22 mouse cellular contexts compared by ENCODE assay signal in genomic region chr5:14320216-14320615, GRCm38 (mm10).
DNase-seq lines count a peak whose midpoint lies in the region; ATAC-seq lines count a peak whose summit lies in the region.
"Had no signal": no experiment of that assay in that cellular context is flagged by ENCODE, and none has a peak within 500 bp of the region (broad histone marks: within the 10 kb centered on the region; RNA-seq: fewer than 3 reads in every experiment).

No protein-coding gene starts in this region.

- H3K27me3 ChIP-seq in hindbrain, embryonic 11.5 days (ENCODE audit: control insufficient read depth, insufficient read depth, low read length) = no peaks in the 10 kb centered on the region
- no peaks in the 10 kb centered on the region for H3K27me3 ChIP-seq in hindbrain, embryonic 10.5 days (ENCODE audit: insufficient read depth, poor library complexity, severe bottlenecking)
- H3K27me3 ChIP-seq: forebrain, embryonic 12.5 days; heart, embryonic 13.5 days; limb, embryonic 13.5 days; liver, embryonic 13.5 days; neural tube, embryonic 12.5 days had no signal

- no peak overlapping the region for H3K4me3 ChIP-seq in hindbrain, embryonic 11.5 days (ENCODE audit: low read depth, low read length)
- no peak overlapping the region for H3K4me3 ChIP-seq in hindbrain, embryonic 10.5 days
- H3K4me3 ChIP-seq: forebrain, embryonic 12.5 days; heart, embryonic 13.5 days; limb, embryonic 13.5 days; liver, embryonic 13.5 days; neural tube, embryonic 12.5 days had no signal

- H3K36me3 ChIP-seq in hindbrain, embryonic 11.5 days (ENCODE audit: control insufficient read depth, insufficient read depth, low read length) = no peaks in the 10 kb centered on the region
- no peaks in the 10 kb centered on the region for H3K36me3 ChIP-seq in hindbrain, embryonic 10.5 days
- H3K36me3 ChIP-seq: forebrain, embryonic 12.5 days; heart, embryonic 13.5 days; limb, embryonic 13.5 days; liver, embryonic 13.5 days; neural tube, embryonic 12.5 days had no signal

- no peak overlapping the region for H3K27ac ChIP-seq in hindbrain, embryonic 11.5 days (ENCODE audit: low read depth, low read length)
- no peak overlapping the region for H3K27ac ChIP-seq in hindbrain, embryonic 10.5 days
- H3K27ac ChIP-seq: forebrain, embryonic 12.5 days; heart, embryonic 13.5 days; kidney, postnatal 0 days; limb, embryonic 13.5 days; liver, embryonic 13.5 days; neural tube, embryonic 12.5 days had no signal

- no peak overlapping the region for H3K9ac ChIP-seq in hindbrain, embryonic 11.5 days (ENCODE audit: low read depth, low read length)
- H3K9ac ChIP-seq: forebrain, embryonic 12.5 days; heart, embryonic 13.5 days; limb, embryonic 13.5 days; liver, embryonic 13.5 days; lung, embryonic 14.5 days; neural tube, embryonic 12.5 days had no signal

- H3K4me2 ChIP-seq in hindbrain, embryonic 11.5 days (replicated peaks; ENCODE audit: low read depth, low read length) = no peak overlapping the region
- H3K4me2 ChIP-seq: forebrain, embryonic 12.5 days; heart, embryonic 13.5 days; limb, embryonic 13.5 days; liver, embryonic 13.5 days; lung, embryonic 14.5 days; neural tube, embryonic 12.5 days had no signal

- H3K9me3 ChIP-seq in hindbrain, embryonic 11.5 days (ENCODE audit: control insufficient read depth, low read length) = no peaks in the 10 kb centered on the region
- no peaks in the 10 kb centered on the region for H3K9me3 ChIP-seq in hindbrain, embryonic 10.5 days
- H3K9me3 ChIP-seq: forebrain, embryonic 12.5 days; heart, embryonic 13.5 days; limb, embryonic 13.5 days; liver, embryonic 13.5 days; neural tube, embryonic 12.5 days had no signal

- 0 out of 2 replicates have a peak, but pooled peaks have one; percentile 12 for ATAC-seq in hindbrain, embryonic 11.5 days (ENCODE audit: low FRiP score)

- no peaks in the 10 kb centered on the region for H3K4me1 ChIP-seq in hindbrain, embryonic 11.5 days (replicated peaks; ENCODE audit: control insufficient read depth, insufficient read depth, low read length)
- no peaks in the 10 kb centered on the region for H3K4me1 ChIP-seq in hindbrain, embryonic 10.5 days (replicated peaks)
- H3K4me1 ChIP-seq: forebrain, embryonic 12.5 days; heart, embryonic 13.5 days; limb, embryonic 13.5 days; liver, embryonic 13.5 days; neural tube, embryonic 12.5 days had no signal

- WGBS in hindbrain, embryonic 11.5 days = 87% methylated on average over 4 of the region's 4 CpGs
- WGBS in hindbrain, embryonic 10.5 days = 90% methylated on average over 4 of the region's 4 CpGs

- no peak for DNase-seq in hindbrain, embryonic 11.5 days (ENCODE audit: low spot score)
- DNase-seq in hindbrain, embryonic 10.5 days (ENCODE audit: low spot score) = no peak
- peak; percentile 20 for DNase-seq in retina, embryonic 14.5 days (ENCODE audit: low spot score)
- DNase-seq in retina, postnatal 1 day = no peak
- DNase-seq in left cerebral cortex, adult 8-10 months (ENCODE audit: low spot score in 2 of 2) = peak; percentile 3 to 26
- DNase-seq in telencephalon, adult 2 months (ENCODE audit: low read depth, low spot score) = peak; percentile 43
- no peak for DNase-seq in cerebellum, postnatal 10 days
- DNase-seq: adrenal gland, postnatal 36 days; B cell, adult 2 months; cerebellum, adult 8-10 months; gastrocnemius, postnatal 10 days; heart, adult 18-20 months; kidney, adult 11 months; liver, embryonic 13.5 days; lung, embryonic 14.5 days; lung, postnatal 36 days; thymus, postnatal 25 days had no signal

Comparison
In these comparisons a context has a peak if more than half of its experiments do, and no peak if none do; other contexts are left out.
1. DNase-seq: peak in retina, embryonic 14.5 days (single experiment), left cerebral cortex, adult 8-10 months (2 of 2) and telencephalon, adult 2 months (single experiment); none in hindbrain, embryonic 11.5 days (single experiment), hindbrain, embryonic 10.5 days (single experiment), retina, postnatal 1 day (single experiment) and cerebellum, postnatal 10 days (0 of 2).